28 mouse cellular contexts compared by ENCODE assay signal in the genomic region with DNA sequence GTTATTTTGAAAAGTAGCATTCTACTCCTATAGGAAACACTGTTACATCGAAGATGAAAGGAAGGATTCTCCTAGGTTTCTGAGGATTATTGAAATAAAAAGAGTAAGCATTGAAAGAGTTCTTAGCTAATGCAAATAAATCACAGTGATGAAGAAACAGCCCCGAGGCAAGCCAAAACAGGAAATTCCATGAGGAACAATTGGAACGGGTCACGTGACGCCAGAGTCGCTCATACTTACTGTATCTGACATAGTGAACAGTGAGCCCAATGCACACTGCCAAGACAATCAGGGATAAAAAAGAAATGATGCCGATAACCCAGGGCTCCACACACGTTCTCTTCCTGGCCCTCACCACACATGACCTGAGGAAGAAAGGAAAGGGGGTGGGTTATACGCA. TPM values are rescaled to one million over a fixed set of nuclear protein-coding genes. Genes with fewer than 3 reads are reported as not detected.
DNase-seq lines count a peak whose midpoint lies in the region; ATAC-seq and TF ChIP-seq lines count a peak whose summit lies in the region.
"Had no signal": no experiment of that assay in that cellular context is flagged by ENCODE, and none has a peak within 500 bp of the region (broad histone marks: within the 10 kb centered on the region; RNA-seq: fewer than 3 reads in every experiment).

No protein-coding gene starts in this region.

- ATAC-seq in heart, embryonic 16.5 days (replicated peaks; ENCODE audit: extremely low read depth, insufficient read depth, low FRiP score): no peak
- ATAC-seq in hindbrain, embryonic 14.5 days (ENCODE audit: low FRiP score): no peak
- ATAC-seq: CD4-positive, CD25-positive, alpha-beta regulatory T cell, adult 4 months; intestine, embryonic 15.5 days had no signal

- H3K27ac ChIP-seq in heart, embryonic 16.5 days (ENCODE audit: low read length): no peak overlapping the region
- H3K27ac ChIP-seq in hindbrain, embryonic 14.5 days: no peak overlapping the region
- H3K27ac ChIP-seq: embryonic facial prominence, embryonic 13.5 days; hindbrain, embryonic 13.5 days; intestine, embryonic 15.5 days; limb, embryonic 15.5 days; midbrain, embryonic 10.5 days had no signal

- H3K9me3 ChIP-seq in heart, embryonic 16.5 days (replicated peaks; ENCODE audit: control insufficient read depth, low read length): no peaks in the 10 kb centered on the region
- H3K9me3 ChIP-seq in hindbrain, embryonic 14.5 days (ENCODE audit: control insufficient read depth, low read length): no peaks in the 10 kb centered on the region
- H3K9me3 ChIP-seq: embryonic facial prominence, embryonic 13.5 days; G1E; hindbrain, embryonic 13.5 days; intestine, embryonic 15.5 days; limb, embryonic 15.5 days; midbrain, embryonic 10.5 days had no signal

- no peaks in the 10 kb centered on the region; the same call in 1 of the 2 replicates for H3K4me1 ChIP-seq in heart, embryonic 16.5 days (ENCODE audit: control insufficient read depth, insufficient read depth, low read length)
- H3K4me1 ChIP-seq in hindbrain, embryonic 14.5 days (replicated peaks; ENCODE audit: control insufficient read depth, insufficient read depth, low read length): no peaks in the 10 kb centered on the region
- H3K4me1 ChIP-seq: embryonic facial prominence, embryonic 13.5 days; hindbrain, embryonic 13.5 days; intestine, embryonic 15.5 days; limb, embryonic 15.5 days; midbrain, embryonic 10.5 days had no signal

- no peaks in the 10 kb centered on the region for H3K79me3 ChIP-seq in C2C12 (ENCODE audit: low read depth)

- no peak overlapping the region for H3ac ChIP-seq in C2C12 (ENCODE audit: control insufficient read depth, insufficient read length, low read depth)

- H3K27me3 ChIP-seq in heart, embryonic 16.5 days (ENCODE audit: control insufficient read depth, insufficient read depth, low read length): no peaks in the 10 kb centered on the region
- H3K27me3 ChIP-seq in C2C12 (ENCODE audit: control insufficient read depth, insufficient read depth, insufficient read length): no peaks in the 10 kb centered on the region
- no peaks in the 10 kb centered on the region for H3K27me3 ChIP-seq in hindbrain, embryonic 14.5 days (ENCODE audit: control insufficient read depth, insufficient read depth, low read length)
- H3K27me3 ChIP-seq: embryonic facial prominence, embryonic 13.5 days; hindbrain, embryonic 13.5 days; intestine, embryonic 15.5 days; limb, embryonic 15.5 days had no signal

- WGBS in heart, embryonic 16.5 days: 59% methylated on average over 9 of the region's 9 CpGs
- WGBS in hindbrain, embryonic 14.5 days: 89% methylated on average over 9 of the region's 9 CpGs

- H3K79me2 ChIP-seq in C2C12 (ENCODE audit: control insufficient read depth, insufficient read depth): no peaks in the 10 kb centered on the region

- DNase-seq in heart, adult 18-20 months: no peak
- DNase-seq in gonadal fat pad, adult 2 months (ENCODE audit: low read depth): peak; percentile 84
- peak; percentile 7 for DNase-seq in lung, postnatal 25 days (ENCODE audit: low spot score)
- DNase-seq in hindbrain, embryonic 14.5 days (ENCODE audit: low spot score): no peak
- DNase-seq in layer of hippocampus, postnatal 14 days (ENCODE audit: low spot score in 2 of 2): no peak
- DNase-seq: cerebellum, adult 18-20 months; gastrocnemius, postnatal 14 days; spleen, adult 18-20 months; thymus, adult 2 months had no signal

- no peaks in the 10 kb centered on the region for H3K36me3 ChIP-seq in heart, embryonic 16.5 days (ENCODE audit: control insufficient read depth, insufficient read depth)
- H3K36me3 ChIP-seq in C2C12 (ENCODE audit: control insufficient read depth, insufficient read depth): no peaks in the 10 kb centered on the region
- no peaks in the 10 kb centered on the region for H3K36me3 ChIP-seq in hindbrain, embryonic 14.5 days (replicated peaks; ENCODE audit: control insufficient read depth, insufficient read depth)
- H3K36me3 ChIP-seq: embryonic facial prominence, embryonic 13.5 days; G1E; hindbrain, embryonic 13.5 days; intestine, embryonic 15.5 days; limb, embryonic 15.5 days; midbrain, embryonic 10.5 days had no signal

- no peak overlapping the region for H3K4me3 ChIP-seq in heart, embryonic 16.5 days (ENCODE audit: low read length)
- H3K4me3 ChIP-seq in C2C12 (ENCODE audit: insufficient read depth, poor library complexity, severe bottlenecking): no peak overlapping the region
- no peak overlapping the region for H3K4me3 ChIP-seq in hindbrain, embryonic 14.5 days (replicated peaks; ENCODE audit: low read length)
- H3K4me3 ChIP-seq: embryonic facial prominence, embryonic 13.5 days; hindbrain, embryonic 13.5 days; intestine, embryonic 15.5 days; limb, embryonic 15.5 days; midbrain, embryonic 10.5 days had no signal

- no peak for TF ChIP-seq CTCF in C2C12 (IDR thresholded peaks at IDR 0.05; ENCODE audit: control insufficient read depth, insufficient read depth, insufficient read length)

- H3K9ac ChIP-seq in heart, embryonic 16.5 days (ENCODE audit: low read length): no peak overlapping the region
- H3K9ac ChIP-seq in hindbrain, embryonic 14.5 days: no peak overlapping the region
- H3K9ac ChIP-seq: embryonic facial prominence, embryonic 13.5 days; hindbrain, embryonic 13.5 days; intestine, embryonic 15.5 days; limb, embryonic 15.5 days had no signal

- H3K4me2 ChIP-seq in heart, embryonic 16.5 days (ENCODE audit: low read depth, low read length): peak overlapping the region; percentile 25; the same call in 1 of the 2 replicates
- no peak overlapping the region for H3K4me2 ChIP-seq in hindbrain, embryonic 14.5 days (replicated peaks)
- H3K4me2 ChIP-seq: embryonic facial prominence, embryonic 13.5 days; heart, embryonic 11.5 days; hindbrain, embryonic 13.5 days; intestine, embryonic 15.5 days; limb, embryonic 15.5 days had no signal

TF ChIP-seq in C2C12, 6 proteins besides CTCF, POLR2A, EP300 and RAD21:
- no peak for TF ChIP-seq MAX (IDR thresholded peaks at IDR 0.05)
- TF ChIP-seq USF1 (IDR thresholded peaks at IDR 0.05; ENCODE audit: low read depth): peak; percentile 33
TF ChIP-seq in C2C12: peak in this region for 1.

RNA-seq across cellular contexts. Expression of a gene that starts 18.6 kb away (rescaled TPM):
- polyA plus RNA-seq in heart, embryonic 16.5 days (2015; fragmentation: Nextera tagmentation; extraction: Ambion mirVana): not detected in 2 replicates
- not detected for total RNA-seq in heart, adult 18-20 months (2021)
- not detected for polyA plus RNA-seq in C2C12 (2012; fragmentation: generic; extraction: Trizol)
- not detected in 2 replicates for polyA plus RNA-seq in gonadal fat pad, adult 2 months (2012; rRNA removed)
- polyA plus RNA-seq in hindbrain, embryonic 14.5 days (2014; fragmentation: Nextera tagmentation; extraction: Ambion mirVana): 0.05 TPM in 1 of 2 replicates, not detected in the other
- total RNA-seq in layer of hippocampus, postnatal 14 days (2021): not detected
- total RNA-seq: common myeloid progenitor, adult 5-6 weeks; G1E; gastrocnemius, postnatal 14 days; layer of hippocampus, postnatal 25 days; left cerebral cortex, postnatal 25 days had no signal
- polyA plus RNA-seq: brain, embryonic 14.5 days; forebrain, embryonic 11.5 days; G1E; hindbrain, embryonic 13.5 days; intestine, embryonic 15.5 days; large intestine, adult 2 months; liver, embryonic 16.5 days; midbrain, embryonic 10.5 days; neural tube, embryonic 11.5 days; stomach, embryonic 14.5 days; thymus, adult 2 months had no signal

RNA-seq across cellular contexts. Expression of a gene that starts 50.9 kb away (rescaled TPM):
- polyA plus RNA-seq in heart, embryonic 16.5 days (2015; fragmentation: Nextera tagmentation; extraction: Ambion mirVana): 0.03 TPM in 1 of 2 replicates, not detected in the other
- total RNA-seq in heart, adult 18-20 months (2021): not detected
- polyA plus RNA-seq in C2C12 (2012; fragmentation: generic; extraction: Trizol): not detected
- polyA plus RNA-seq in gonadal fat pad, adult 2 months (2012; rRNA removed): not detected in 2 replicates
- not detected in 2 replicates for polyA plus RNA-seq in hindbrain, embryonic 14.5 days (2014; fragmentation: Nextera tagmentation; extraction: Ambion mirVana)
- total RNA-seq in layer of hippocampus, postnatal 14 days (2021): not detected
- total RNA-seq: common myeloid progenitor, adult 5-6 weeks; gastrocnemius, postnatal 14 days; layer of hippocampus, postnatal 25 days; left cerebral cortex, postnatal 25 days had no signal
- polyA plus RNA-seq: CD4-positive, CD25-positive, alpha-beta regulatory T cell, adult 4 months; forebrain, embryonic 11.5 days; G1E; heart, embryonic 11.5 days; hindbrain, embryonic 13.5 days; intestine, embryonic 15.5 days; large intestine, adult 2 months; liver, embryonic 16.5 days; midbrain, embryonic 10.5 days; neural tube, embryonic 11.5 days had no signal

Comparison
In these comparisons a context has a peak if more than half of its experiments do, and no peak if none do; other contexts are left out.
1. DNase-seq: peak in gonadal fat pad, adult 2 months (single experiment) and lung, postnatal 25 days (single experiment); none in heart, adult 18-20 months (0 of 2), hindbrain, embryonic 14.5 days (single experiment) and layer of hippocampus, postnatal 14 days (0 of 2).